Mouse (Mus musculus): ENCODE data around the gene Lhx2. TPM values are rescaled to one million over a fixed set of nuclear protein-coding genes. Genes with fewer than 3 reads are reported as not detected.

Lhx2 gene
- polyA plus RNA-seq, 1 experiment: 0.36 TPM

- Histone ChIP-seq H3K27ac (ENCODE audit: insufficient read depth, low read length) (no peak overlapping the region), H3K27me3 (ENCODE audit: control insufficient read depth, insufficient read depth, low read length, poor library complexity, severe bottlenecking) (peaks cover 29% of the 10 kb centered on the region), H3K9me3 (replicated peaks; ENCODE audit: control insufficient read depth, insufficient read depth, low read length, poor library complexity, severe bottlenecking) (no peaks in the 10 kb centered on the region), H3K4me3 (ENCODE audit: low read depth, low read length) (no peak overlapping the region), H3K4me1 (ENCODE audit: control insufficient read depth, insufficient read depth, low read length) (no peaks in the 10 kb centered on the region), H3K9ac (ENCODE audit: low read depth, poor library complexity, severe bottlenecking) (no peak overlapping the region), H3K36me3 (ENCODE audit: control insufficient read depth, insufficient read depth, low read length, poor library complexity, severe bottlenecking) (no peaks in the 10 kb centered on the region)
- no peak for TF ChIP-seq CTCF (IDR thresholded peaks at IDR 0.05; ENCODE audit: low read depth, low read length)
- TF ChIP-seq POLR2A (IDR thresholded peaks at IDR 0.05; ENCODE audit: insufficient read depth, low read length): no peak
- no peak for TF ChIP-seq EP300 (IDR thresholded peaks at IDR 0.05; ENCODE audit: insufficient read depth, low read depth, low read length)
Observed at GRCm38 (mm10) chr2:38359811-38360210, 20.7 kb downstream of the Lhx2 start.

- H3K9me3 ChIP-seq (replicated peaks; ENCODE audit: control insufficient read depth, insufficient read depth, low read length, poor library complexity, severe bottlenecking): no peaks in the 10 kb centered on the region
- no peaks in the 10 kb centered on the region for H3K36me3 ChIP-seq (ENCODE audit: control insufficient read depth, insufficient read depth, low read length, poor library complexity, severe bottlenecking)
- H3K9ac ChIP-seq (ENCODE audit: low read depth, poor library complexity, severe bottlenecking): no peak overlapping the region
- H3K27me3 ChIP-seq (ENCODE audit: control insufficient read depth, insufficient read depth, low read length, poor library complexity, severe bottlenecking): no peaks in the 10 kb centered on the region
- no peak overlapping the region for H3K27ac ChIP-seq (ENCODE audit: insufficient read depth, low read length)
- TF ChIP-seq CTCF (IDR thresholded peaks at IDR 0.05; ENCODE audit: low read depth, low read length) (no peak), EP300 (IDR thresholded peaks at IDR 0.05; ENCODE audit: insufficient read depth, low read depth, low read length) (no peak), POLR2A (IDR thresholded peaks at IDR 0.05; ENCODE audit: insufficient read depth, low read length) (no peak)
- H3K4me3 ChIP-seq (ENCODE audit: low read depth, low read length): no peak overlapping the region
- no peaks in the 10 kb centered on the region for H3K4me1 ChIP-seq (ENCODE audit: control insufficient read depth, insufficient read depth, low read length)
Observed at GRCm38 (mm10) chr2:38366222-38366621, 27.1 kb downstream of the Lhx2 start.

GRCm38 (mm10) chr2:38367023-38367422 lies 27.9 kb downstream of the Lhx2 start:
- H3K4me1 ChIP-seq (ENCODE audit: control insufficient read depth, insufficient read depth, low read length): no peaks in the 10 kb centered on the region
- TF ChIP-seq EP300 (IDR thresholded peaks at IDR 0.05; ENCODE audit: insufficient read depth, low read depth, low read length) (no peak), POLR2A (IDR thresholded peaks at IDR 0.05; ENCODE audit: insufficient read depth, low read length) (no peak), CTCF (IDR thresholded peaks at IDR 0.05; ENCODE audit: low read depth, low read length) (no peak)
- no peak overlapping the region for H3K4me3 ChIP-seq (ENCODE audit: low read depth, low read length)
- no peaks in the 10 kb centered on the region for H3K36me3 ChIP-seq (ENCODE audit: control insufficient read depth, insufficient read depth, low read length, poor library complexity, severe bottlenecking)
- no peak overlapping the region for H3K9ac ChIP-seq (ENCODE audit: low read depth, poor library complexity, severe bottlenecking)
- no peaks in the 10 kb centered on the region for H3K9me3 ChIP-seq (replicated peaks; ENCODE audit: control insufficient read depth, insufficient read depth, low read length, poor library complexity, severe bottlenecking)
- H3K27me3 ChIP-seq (ENCODE audit: control insufficient read depth, insufficient read depth, low read length, poor library complexity, severe bottlenecking): no peaks in the 10 kb centered on the region
- H3K27ac ChIP-seq (ENCODE audit: insufficient read depth, low read length): no peak overlapping the region

GRCm38 (mm10) chr2:38367852-38368251 lies 28.8 kb downstream of the Lhx2 start:
- Histone ChIP-seq H3K9ac (ENCODE audit: low read depth, poor library complexity, severe bottlenecking) (no peak overlapping the region), H3K4me3 (ENCODE audit: low read depth, low read length) (no peak overlapping the region), H3K27ac (ENCODE audit: insufficient read depth, low read length) (no peak overlapping the region), H3K36me3 (ENCODE audit: control insufficient read depth, insufficient read depth, low read length, poor library complexity, severe bottlenecking) (no peaks in the 10 kb centered on the region), H3K9me3 (replicated peaks; ENCODE audit: control insufficient read depth, insufficient read depth, low read length, poor library complexity, severe bottlenecking) (no peaks in the 10 kb centered on the region), H3K4me1 (ENCODE audit: control insufficient read depth, insufficient read depth, low read length) (no peaks in the 10 kb centered on the region), H3K27me3 (ENCODE audit: control insufficient read depth, insufficient read depth, low read length, poor library complexity, severe bottlenecking) (no peaks in the 10 kb centered on the region)
- TF ChIP-seq CTCF (IDR thresholded peaks at IDR 0.05; ENCODE audit: low read depth, low read length) (no peak), EP300 (IDR thresholded peaks at IDR 0.05; ENCODE audit: insufficient read depth, low read depth, low read length) (no peak), POLR2A (IDR thresholded peaks at IDR 0.05; ENCODE audit: insufficient read depth, low read length) (no peak)

- TF ChIP-seq EP300 (IDR thresholded peaks at IDR 0.05; ENCODE audit: insufficient read depth, low read depth, low read length) (no peak), CTCF (IDR thresholded peaks at IDR 0.05; ENCODE audit: low read depth, low read length) (no peak), POLR2A (IDR thresholded peaks at IDR 0.05; ENCODE audit: insufficient read depth, low read length) (no peak)
- no peaks in the 10 kb centered on the region for H3K27me3 ChIP-seq (ENCODE audit: control insufficient read depth, insufficient read depth, low read length, poor library complexity, severe bottlenecking)
- no peak overlapping the region for H3K4me3 ChIP-seq (ENCODE audit: low read depth, low read length)
- H3K9me3 ChIP-seq (replicated peaks; ENCODE audit: control insufficient read depth, insufficient read depth, low read length, poor library complexity, severe bottlenecking): no peaks in the 10 kb centered on the region
- H3K27ac ChIP-seq (ENCODE audit: insufficient read depth, low read length): no peak overlapping the region
- H3K9ac ChIP-seq (ENCODE audit: low read depth, poor library complexity, severe bottlenecking): no peak overlapping the region
- H3K4me1 ChIP-seq (ENCODE audit: control insufficient read depth, insufficient read depth, low read length): no peaks in the 10 kb centered on the region
- no peaks in the 10 kb centered on the region for H3K36me3 ChIP-seq (ENCODE audit: control insufficient read depth, insufficient read depth, low read length, poor library complexity, severe bottlenecking)
Observed at GRCm38 (mm10) chr2:38368746-38369330, 29.8 kb downstream of the Lhx2 start.

- 0 out of 2 replicates have a peak overlapping the region, but pooled peaks have one; percentile 15 for H3K4me3 ChIP-seq (ENCODE audit: low read depth, low read length)
- H3K27me3 ChIP-seq (ENCODE audit: control insufficient read depth, insufficient read depth, low read length, poor library complexity, severe bottlenecking): no peaks in the 10 kb centered on the region
- no peaks in the 10 kb centered on the region for H3K4me1 ChIP-seq (ENCODE audit: control insufficient read depth, insufficient read depth, low read length)
- H3K36me3 ChIP-seq (ENCODE audit: control insufficient read depth, insufficient read depth, low read length, poor library complexity, severe bottlenecking): no peaks in the 10 kb centered on the region
- no peaks in the 10 kb centered on the region for H3K9me3 ChIP-seq (replicated peaks; ENCODE audit: control insufficient read depth, insufficient read depth, low read length, poor library complexity, severe bottlenecking)
- TF ChIP-seq POLR2A (IDR thresholded peaks at IDR 0.05; ENCODE audit: insufficient read depth, low read length) (no peak), CTCF (IDR thresholded peaks at IDR 0.05; ENCODE audit: low read depth, low read length) (peak; percentile 95)
- no peak overlapping the region; the same call in 1 of the 2 replicates for H3K9ac ChIP-seq (ENCODE audit: low read depth, poor library complexity, severe bottlenecking)
- H3K27ac ChIP-seq (ENCODE audit: insufficient read depth, low read length): no peak overlapping the region
Observed at GRCm38 (mm10) chr2:38375606-38376304, 36.7 kb downstream of the Lhx2 start.
